Mouse (Mus musculus) neutrophil, adult 83 days (primary cell): ENCODE results near the gene Gm826. TPM values are rescaled to one million over a fixed set of nuclear protein-coding genes. Genes with fewer than 3 reads are reported as not detected.

Experiments
- total RNA-seq, 2 experiments: library from RNA; stranded (reverse); gene quantifications; one replicate each; pipeline ENCODE4 v1.2.4; 2023

Gene Gm826
- not detected for total RNA-seq

GRCm38 (mm10) chr2:160334111-160334661 is at the start of gene Gm826:
Gm826 (minus strand) TSS chr2:160334162.

GRCm38 (mm10) chr2:160366980-160367338 is 33.0 kb upstream of the Gm826 start, which contains the start of gene Mafb:
Mafb (minus strand) TSS chr2:160367065.

Other genes starting within 250 kb of the Gm826 start
- gene Mafb, start 32.9 kb upstream of the Gm826 start, total RNA-seq = 10 to 100 TPM; 17.9 to 20.1 TPM